Mouse (Mus musculus): Measurements from ENCODE around the gene Espl1.

The Espl1 gene

GRCm38 (mm10) chr15:102295633-102296367 is at the start of gene Espl1:
Gene Espl1, plus strand, starts transcription at chr15:102296266.
- DNase-seq (ENCODE audit: low spot score in 2 of 2), result peak; percentile 82 to 93

- DNase-seq (ENCODE audit: low spot score in 2 of 2), result peak; percentile 71 to 89
Observed at GRCm38 (mm10) chr15:102246866-102247251, 49.2 kb upstream of the Espl1 start.

GRCm38 (mm10) chr15:102247252-102248130 is 48.6 kb upstream of the Espl1 start:
- peak in 1 of 2 experiments; percentile 47 for DNase-seq (ENCODE audit: low spot score in 2 of 2)

- no peak for DNase-seq (ENCODE audit: low spot score in 2 of 2)
Observed at GRCm38 (mm10) chr15:102248131-102248811, 47.8 kb upstream of the Espl1 start.

GRCm38 (mm10) chr15:102248812-102249191 is 47.3 kb upstream of the Espl1 start:
- DNase-seq (ENCODE audit: low spot score in 2 of 2), result no peak

DNA sequence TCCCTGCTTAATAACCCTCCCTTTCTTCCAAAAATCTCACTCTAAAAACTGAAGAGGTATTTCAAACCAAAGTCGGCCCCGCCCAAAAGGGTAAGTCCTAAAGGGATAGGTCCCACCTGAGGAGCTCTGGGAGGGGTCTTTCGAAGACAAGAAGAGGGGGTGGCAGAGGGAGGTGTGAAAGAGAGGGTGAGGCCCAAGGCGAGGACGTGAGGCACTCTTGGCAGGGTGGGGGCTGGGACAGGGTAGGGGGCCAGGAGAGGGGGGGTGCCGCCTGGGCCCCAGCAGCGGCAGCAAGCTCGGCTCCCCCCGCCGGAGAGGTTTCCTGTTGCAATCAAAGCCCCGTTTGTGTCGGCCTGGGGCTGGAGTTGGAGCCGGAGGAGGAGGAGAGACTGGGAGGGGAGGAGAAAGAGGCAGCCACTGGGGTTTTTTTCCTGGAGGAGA is 46.8 kb upstream of the Espl1 start:
- no peak for DNase-seq (ENCODE audit: low spot score in 2 of 2)

GRCm38 (mm10) chr15:102249967-102250366 is 46.1 kb upstream of the Espl1 start:
- DNase-seq (ENCODE audit: low spot score in 2 of 2), result no peak

DNA sequence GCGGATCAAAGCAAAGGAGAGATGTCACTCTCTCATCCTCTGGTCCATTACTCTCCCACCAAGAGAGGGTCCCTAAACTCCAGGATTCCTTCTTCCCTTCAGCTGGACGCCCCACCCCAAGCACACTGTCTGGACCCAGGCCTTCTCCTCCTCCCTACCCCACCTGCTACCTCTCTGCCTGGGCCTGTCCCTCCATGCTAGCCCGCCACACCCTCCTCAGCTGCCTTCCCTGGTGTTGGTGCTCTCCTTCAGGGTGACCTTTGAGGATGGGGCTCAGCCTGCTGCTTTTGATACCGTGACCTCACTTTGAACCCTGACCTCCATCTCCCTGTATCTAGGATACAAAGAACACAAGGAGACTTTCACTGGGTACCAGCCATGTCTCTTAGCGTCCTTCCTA is 45.5 kb upstream of the Espl1 start:
- no peak for DNase-seq (ENCODE audit: low spot score in 2 of 2)

- DNase-seq (ENCODE audit: low spot score in 2 of 2), result no peak
Observed at GRCm38 (mm10) chr15:102255547-102256255, 40.4 kb upstream of the Espl1 start.

DNA sequence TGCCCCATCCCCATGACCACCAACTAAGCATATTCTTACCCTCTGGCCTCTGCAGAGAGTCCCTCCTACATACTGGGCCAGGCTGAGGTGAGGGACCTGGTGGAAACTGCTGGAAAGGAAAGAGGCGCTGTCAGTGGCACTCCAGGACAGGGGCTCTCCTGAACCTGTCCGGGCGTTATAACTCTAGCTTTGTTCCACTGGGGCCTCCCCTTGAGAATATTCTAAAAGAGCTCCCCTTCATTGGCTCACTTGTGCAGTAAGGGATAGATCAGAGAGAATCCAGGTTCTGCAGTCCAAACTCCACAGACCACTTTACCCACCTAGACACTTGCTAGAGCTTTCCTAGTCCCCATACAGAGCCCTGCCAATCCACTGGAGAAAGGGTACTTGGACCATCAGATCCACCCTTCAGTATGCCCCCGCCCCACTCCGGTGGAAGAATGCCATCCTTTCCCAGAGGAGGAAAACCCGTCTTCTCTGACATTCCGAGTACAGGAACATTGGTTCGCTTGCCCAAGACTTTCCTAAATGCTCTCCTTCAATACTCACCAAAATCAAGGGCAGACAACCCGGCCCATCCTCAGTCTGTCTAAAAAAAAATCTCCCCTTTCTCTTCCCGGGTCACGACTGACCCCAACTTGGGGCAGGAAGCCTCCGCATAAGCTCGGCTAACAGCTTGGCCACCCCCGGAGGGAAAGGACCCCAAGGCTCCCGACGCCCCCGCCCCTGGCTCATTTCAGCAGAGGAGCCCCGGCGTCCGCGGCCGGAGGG is 39.5 kb upstream of the Espl1 start:
- DNase-seq (ENCODE audit: low spot score in 2 of 2), result no peak

- peak in 1 of 2 experiments; percentile 26 for DNase-seq (ENCODE audit: low spot score in 2 of 2)
Observed at GRCm38 (mm10) chr15:102257202-102258075, 38.6 kb upstream of the Espl1 start, which contains the start of gene Rarg. Gene Rarg, minus strand, starts transcription at chr15:102257517.

GRCm38 (mm10) chr15:102258076-102258470 is 38.0 kb upstream of the Espl1 start:
- peak in 1 of 2 experiments; percentile 52 for DNase-seq (ENCODE audit: low spot score in 2 of 2)

GRCm38 (mm10) chr15:102258581-102259253 is 37.3 kb upstream of the Espl1 start:
- no peak for DNase-seq (ENCODE audit: low spot score in 2 of 2)

- peak; percentile 70 to 74 for DNase-seq (ENCODE audit: low spot score in 2 of 2)
Observed at GRCm38 (mm10) chr15:102262582-102262981, 33.5 kb upstream of the Espl1 start.

DNA sequence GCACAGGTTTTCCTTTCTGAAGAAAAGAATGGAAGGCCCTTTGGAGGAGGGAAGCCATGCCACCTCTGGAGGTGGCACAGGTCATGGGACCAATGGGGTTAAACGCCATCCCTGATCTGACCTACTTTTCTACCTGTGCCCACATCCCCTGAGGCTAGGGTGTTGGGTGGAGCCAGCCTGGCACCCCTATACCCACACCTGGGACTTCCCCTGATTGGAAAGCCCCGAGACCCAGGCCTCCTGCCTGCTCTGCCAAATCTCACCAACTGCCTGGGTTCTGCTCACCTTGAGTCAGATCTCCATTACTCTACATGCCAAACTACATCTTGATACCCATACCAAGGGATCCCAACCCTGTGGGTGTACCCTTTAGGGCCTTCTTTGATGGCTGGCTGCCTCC is 33.0 kb upstream of the Espl1 start:
- no peak for DNase-seq (ENCODE audit: low spot score in 2 of 2)

GRCm38 (mm10) chr15:102265548-102265947 is 30.5 kb upstream of the Espl1 start:
- DNase-seq (ENCODE audit: low spot score in 2 of 2), result no peak

DNA sequence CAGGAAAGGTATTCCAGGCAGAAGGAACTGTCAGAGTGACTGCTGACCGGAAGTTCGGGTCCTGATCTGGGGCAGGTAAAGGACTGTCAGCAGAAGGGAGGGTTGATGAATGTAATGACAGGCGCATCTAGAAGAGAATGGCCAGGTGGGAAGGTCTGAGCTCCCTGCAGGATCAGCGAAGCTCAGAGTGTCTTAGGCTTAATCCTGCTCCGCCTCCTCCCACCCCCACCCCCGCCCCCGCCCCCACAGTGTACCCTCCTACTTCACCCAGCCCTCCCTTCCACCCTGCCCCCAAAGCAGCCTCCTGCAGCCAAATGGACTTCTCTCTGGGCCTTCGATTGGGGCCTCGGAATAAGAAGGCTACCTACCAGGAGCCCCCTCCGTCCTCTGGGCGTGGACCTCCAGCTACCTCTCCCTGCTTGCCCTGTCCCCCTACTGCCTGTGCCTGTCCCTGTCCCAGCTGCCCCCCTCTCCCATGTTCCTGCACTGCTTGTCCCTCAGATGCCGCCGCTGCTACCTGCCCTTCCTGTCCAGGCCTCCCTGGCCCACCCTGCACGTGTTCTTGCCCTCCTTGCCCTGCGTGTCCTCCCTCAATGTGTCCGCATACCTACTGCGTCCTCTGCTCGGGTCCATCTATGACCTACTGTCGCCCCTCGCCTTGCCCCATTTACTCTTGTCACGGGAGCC is 25.6 kb upstream of the Espl1 start, which contains the start of gene Gm9918:
Gene Gm9918 (plus strand): TSS at position 290 of the 687 bp plus-strand sequence.
- no peak for DNase-seq (ENCODE audit: low spot score in 2 of 2)

- DNase-seq (ENCODE audit: low spot score in 2 of 2), result no peak
Observed at GRCm38 (mm10) chr15:102271441-102271840, 24.6 kb upstream of the Espl1 start.
